Mouse (Mus musculus): ENCODE results near the gene Gp1ba.

GRCm38 (mm10) chr11:70688372-70688771 lies 49.5 kb downstream of the Gp1ba start:
- TF ChIP-seq POLR2A (IDR thresholded peaks at IDR 0.05; ENCODE audit: control insufficient read depth, extremely low read depth, insufficient read depth, low read length, poor library complexity) (no peak), CTCF (IDR thresholded peaks at IDR 0.05; ENCODE audit: borderline replicate concordance, control insufficient read depth, extremely low read depth, insufficient read depth, low read length, poor library complexity) (no peak)
